Mouse (Mus musculus): ENCODE measurements around the gene Klk1.
A peak's percentile ranks its signal among the peaks of the same experiment; 100 is the strongest.
"Not testable (repeated sequence)": the region's sequence is repeated elsewhere in the genome, so short reads cannot be mapped to it uniquely, and the experiment has no call there.

Klk1 gene

GRCm38 (mm10) chr7:44225076-44225475 is at the start of gene Klk1:
Gene Klk1, plus strand, starts transcription at chr7:44225360.
- DNase-seq (ENCODE audit: low spot score) = no peak

- no peak for DNase-seq (ENCODE audit: low spot score)
Measured at GRCm38 (mm10) chr7:44179299-44180045, 45.7 kb upstream of the Klk1 start.

- not testable (repeated sequence) for DNase-seq (ENCODE audit: low spot score)
Measured at GRCm38 (mm10) chr7:44186516-44186915, 38.6 kb upstream of the Klk1 start.

- DNase-seq (ENCODE audit: low spot score) = peak; percentile 18
Measured at GRCm38 (mm10) chr7:44187936-44188335, 37.2 kb upstream of the Klk1 start, which contains the start of gene Klk1b24. Gene Klk1b24, plus strand, starts transcription at chr7:44188236.

GRCm38 (mm10) chr7:44193466-44193865 is 31.7 kb upstream of the Klk1 start:
- DNase-seq (ENCODE audit: low spot score) = not testable (repeated sequence)

- no peak for DNase-seq (ENCODE audit: low spot score)
Measured at GRCm38 (mm10) chr7:44197891-44198290, 27.3 kb upstream of the Klk1 start, which contains the start of gene Klk1b3. Gene Klk1b3, plus strand, starts transcription at chr7:44198191.

DNA sequence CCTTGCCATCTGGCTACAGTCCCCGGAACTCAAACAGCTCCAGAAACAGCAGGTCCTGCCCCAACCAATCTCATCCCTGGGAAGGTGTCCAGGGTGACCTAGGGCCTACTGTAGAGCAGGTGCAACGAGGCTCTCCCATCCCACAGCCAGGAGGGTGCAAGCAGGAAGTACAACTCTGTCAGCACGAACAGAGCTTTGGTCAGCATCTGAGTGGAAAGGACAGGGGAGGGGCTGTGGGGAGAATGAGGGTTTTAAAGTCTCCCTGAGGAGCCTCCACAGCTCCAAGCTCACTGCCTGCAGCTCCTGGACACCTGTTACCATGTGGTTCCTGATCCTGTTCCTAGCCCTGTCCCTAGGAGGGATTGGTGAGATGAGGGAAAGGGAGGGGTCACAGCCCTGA is 18.0 kb upstream of the Klk1 start, which contains the start of gene Klk1b4:
Gene Klk1b4 (plus strand): TSS at position 301 of the 400 bp plus-strand sequence.
- not testable (repeated sequence) for DNase-seq (ENCODE audit: low spot score)

DNA sequence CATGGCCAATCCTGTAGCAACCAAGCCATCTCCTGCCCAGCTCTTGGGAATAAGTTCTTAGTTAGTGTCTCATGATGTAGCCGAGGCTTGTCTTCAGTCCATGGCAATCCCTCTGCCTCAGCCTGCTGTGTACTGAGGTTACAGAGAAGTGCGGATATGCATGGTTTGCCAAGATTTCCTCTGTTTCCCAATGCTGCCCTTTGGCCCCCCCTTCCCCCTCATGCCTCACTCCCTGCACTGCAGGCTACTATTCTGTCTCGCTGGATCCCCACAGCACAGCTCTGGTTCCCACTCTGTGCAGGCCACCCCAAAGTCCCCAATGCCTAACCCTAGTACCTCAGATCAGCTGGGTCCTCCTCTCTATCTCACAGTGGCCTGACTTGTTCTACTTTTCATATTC is 16.9 kb upstream of the Klk1 start:
- DNase-seq (ENCODE audit: low spot score) = no peak

DNA sequence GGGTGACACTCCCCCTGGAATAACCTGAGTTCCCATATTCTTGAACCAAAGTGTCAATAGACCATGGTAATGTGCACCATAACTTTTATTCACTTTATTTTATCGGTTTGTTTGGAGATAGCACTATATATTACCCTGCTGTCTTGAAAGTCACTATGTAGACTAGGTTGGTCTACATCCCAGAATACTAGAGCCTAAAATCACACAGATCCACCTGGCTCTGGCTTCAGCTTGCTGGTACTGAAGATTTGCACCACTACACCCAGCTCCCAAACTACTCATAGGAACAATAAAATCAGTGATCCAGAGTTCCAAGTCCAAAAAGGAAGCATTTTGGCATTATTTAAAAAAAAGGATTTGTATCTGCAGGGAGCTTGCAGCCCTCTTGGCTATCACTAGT is 9.5 kb upstream of the Klk1 start, which contains the start of gene Klk1b5:
Gene Klk1b5 (plus strand): TSS at position 301 of the 400 bp plus-strand sequence.
- no peak for DNase-seq (ENCODE audit: low spot score)

- not testable (repeated sequence) for DNase-seq (ENCODE audit: low spot score)
Measured at GRCm38 (mm10) chr7:44221601-44222000, 3.6 kb upstream of the Klk1 start.

- DNase-seq (ENCODE audit: low spot score) = not testable (repeated sequence)
Measured at GRCm38 (mm10) chr7:44222335-44222734, 2.8 kb upstream of the Klk1 start.

- no peak for DNase-seq (ENCODE audit: low spot score)
Measured at GRCm38 (mm10) chr7:44235909-44236308, 10.7 kb downstream of the Klk1 start, which contains the start of gene Gm36864. Gene Gm36864, plus strand, starts transcription at chr7:44236177.

- no peak for DNase-seq (ENCODE audit: low spot score)
Measured at GRCm38 (mm10) chr7:44239913-44240312, 14.8 kb downstream of the Klk1 start.

GRCm38 (mm10) chr7:44240712-44241111 is 15.6 kb downstream of the Klk1 start:
- DNase-seq (ENCODE audit: low spot score) = no peak

DNA sequence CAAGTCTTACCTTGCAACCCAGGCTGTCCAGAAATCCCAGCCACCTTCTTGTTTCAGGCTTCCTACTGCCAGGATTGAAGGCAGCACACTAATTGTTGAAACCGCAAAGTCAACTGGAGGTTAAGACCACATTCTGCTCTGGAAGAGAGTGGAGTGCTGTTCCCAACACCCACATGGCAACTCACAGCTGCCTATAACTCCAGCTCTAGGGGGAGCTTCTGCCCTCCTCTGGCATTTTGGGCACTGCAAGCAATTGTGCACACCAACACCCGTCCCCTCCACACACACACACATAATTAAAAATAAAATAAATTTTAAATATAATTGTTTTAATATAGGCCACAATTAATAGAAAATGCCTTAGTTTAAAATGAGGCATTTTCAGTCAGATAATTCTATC is 16.0 kb downstream of the Klk1 start:
- DNase-seq (ENCODE audit: low spot score) = no peak

DNA sequence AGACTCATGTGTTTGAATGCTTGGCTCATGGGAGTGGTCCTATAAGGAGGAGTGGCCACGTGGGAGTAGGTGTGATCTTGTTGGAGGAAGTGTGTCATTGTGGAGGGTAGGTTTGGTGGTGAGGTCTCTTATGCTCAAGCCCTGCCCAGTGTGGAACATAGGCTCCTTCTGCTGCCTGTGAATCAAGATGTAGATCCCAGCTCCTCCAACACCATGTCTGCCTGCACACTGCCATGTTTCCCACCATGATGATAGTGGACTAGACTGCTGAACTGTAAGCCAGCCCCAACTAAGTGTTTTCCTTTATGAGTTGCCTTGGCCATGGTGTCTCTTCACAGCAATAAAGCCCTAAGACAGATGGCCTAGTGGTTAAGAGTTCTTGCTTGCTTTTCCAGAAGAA is 18.9 kb downstream of the Klk1 start:
- DNase-seq (ENCODE audit: low spot score) = no peak

- DNase-seq (ENCODE audit: low spot score) = peak; percentile 91
Measured at GRCm38 (mm10) chr7:44246055-44246983, 21.2 kb downstream of the Klk1 start, which contains the start of the genes 1700028J19Rik and 2410002F23Rik. Gene 1700028J19Rik, minus strand, starts transcription at chr7:44246695. Gene 2410002F23Rik, plus strand, starts transcription at chr7:44246722.

DNA sequence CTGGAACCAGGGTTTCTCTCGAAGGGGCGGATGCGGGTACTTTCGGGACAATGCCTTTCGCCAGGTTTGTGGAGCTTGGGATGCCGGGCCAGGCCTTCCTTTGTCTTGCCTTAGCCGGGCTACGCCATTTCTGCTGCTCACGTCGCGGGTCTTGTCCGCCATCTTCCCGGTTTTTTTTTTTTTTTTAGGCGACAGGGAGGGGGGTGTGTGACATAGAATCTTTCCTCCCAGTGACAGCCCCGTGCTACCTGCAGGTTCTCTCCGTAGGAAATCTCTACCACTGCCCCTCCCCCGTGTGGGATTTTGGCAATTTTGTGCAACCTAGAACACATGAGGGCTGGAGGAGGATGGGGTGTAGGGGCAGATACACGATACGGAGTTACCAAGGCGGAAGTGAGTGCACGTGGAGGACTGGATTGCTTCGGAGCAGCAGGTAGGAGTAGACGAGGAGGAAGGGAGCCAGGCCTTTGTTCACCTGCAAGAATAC is 21.9 kb downstream of the Klk1 start:
- peak; percentile 73 for DNase-seq (ENCODE audit: low spot score)

DNA sequence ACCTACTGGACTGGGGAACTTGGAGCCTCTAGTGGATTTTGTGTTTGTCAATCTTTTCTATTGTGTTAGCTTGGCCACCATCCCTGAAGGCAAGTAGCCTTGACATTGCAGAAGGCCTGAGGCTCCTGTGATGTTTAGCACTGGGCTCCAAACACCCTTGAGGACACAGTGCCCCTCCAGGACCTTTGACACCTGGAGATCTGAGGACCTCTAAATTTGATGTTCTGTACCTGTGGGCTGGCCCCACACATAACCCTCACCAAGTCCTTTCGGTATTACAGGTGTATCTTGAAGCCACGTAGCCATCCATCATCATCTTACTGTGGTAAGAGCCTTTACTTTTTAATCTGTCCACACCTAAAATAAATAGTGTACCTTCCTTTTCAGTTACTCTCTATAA is 22.8 kb downstream of the Klk1 start:
- no peak for DNase-seq (ENCODE audit: low spot score)

DNA sequence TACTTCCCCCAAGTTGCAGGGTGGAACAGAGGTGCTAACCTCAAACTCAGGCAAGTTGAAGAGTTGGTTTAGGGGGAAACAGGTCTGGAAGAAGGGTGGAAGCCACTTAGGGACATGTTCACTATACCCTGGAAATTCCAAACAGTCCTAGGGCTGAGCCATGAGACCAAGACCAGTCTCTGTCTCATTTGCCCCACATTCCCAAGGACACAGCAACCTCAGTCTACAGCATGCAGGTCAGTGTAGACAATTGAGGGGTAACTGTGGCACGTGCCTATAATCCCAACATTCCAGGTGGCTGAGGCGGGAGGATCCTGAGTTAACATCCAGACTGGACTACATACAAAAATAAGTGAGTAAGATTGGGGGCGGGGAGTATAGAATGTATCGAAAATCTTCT is 24.1 kb downstream of the Klk1 start:
- no peak for DNase-seq (ENCODE audit: low spot score)

DNA sequence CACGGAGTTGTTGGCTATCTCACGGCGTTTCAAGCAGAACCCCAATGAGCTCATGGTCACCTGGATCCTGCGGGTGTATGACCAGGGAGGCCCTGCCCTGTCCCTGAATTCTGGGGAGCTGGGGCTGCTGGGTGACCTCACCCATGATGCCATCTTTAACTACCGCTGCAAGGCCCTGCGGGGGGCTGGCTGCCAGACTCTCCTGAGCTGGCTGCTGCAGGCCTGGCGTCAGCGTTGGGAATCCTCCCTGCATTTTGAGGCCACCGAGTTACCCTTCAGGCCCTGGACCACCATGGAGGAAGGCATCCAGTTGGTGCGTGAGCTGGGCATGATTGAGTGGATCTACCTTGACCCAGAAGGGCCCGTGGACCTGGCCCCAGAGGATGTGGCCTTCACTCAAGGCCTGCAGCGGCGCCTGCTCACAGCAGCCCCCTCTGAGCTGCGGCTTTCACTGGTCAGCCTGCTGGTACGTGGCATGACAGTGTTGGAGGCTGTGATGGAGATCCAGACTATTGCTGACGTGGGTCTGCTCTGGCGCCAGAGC is 25.6 kb downstream of the Klk1 start:
- DNase-seq (ENCODE audit: low spot score) = not testable (repeated sequence)
